Mouse (Mus musculus): ENCODE results near the gene Sema5b. TPM values are rescaled to one million over a fixed set of nuclear protein-coding genes. Genes with fewer than 3 reads are reported as not detected.

The Sema5b gene
- polyA plus RNA-seq, 1 experiment from 2014 or later, result 40.8 TPM

- no peaks in the 10 kb centered on the region for H3K36me3 ChIP-seq (ENCODE audit: poor library complexity, severe bottlenecking)
- peaks cover 99% of the 10 kb centered on the region for H3K4me1 ChIP-seq
- H3K9me3 ChIP-seq (replicated peaks), result no peaks in the 10 kb centered on the region
- ATAC-seq, result no peak
- WGBS, result 40% methylated on average over 8 of the region's 8 CpGs
- peak overlapping the region; percentile 69 for H3K27ac ChIP-seq
- no peak overlapping the region for H3K9ac ChIP-seq
- no peak overlapping the region for H3K4me2 ChIP-seq
- H3K27me3 ChIP-seq, result no peaks in the 10 kb centered on the region
- H3K4me3 ChIP-seq, result no peak overlapping the region
Measured at GRCm38 (mm10) chr16:35585126-35585694, 44.3 kb downstream of the Sema5b start.

- Histone ChIP-seq H3K27ac (peak overlapping the region; percentile 92), H3K27me3 (no peaks in the 10 kb centered on the region), H3K4me3 (peak overlapping the region; percentile 13; the same call in 1 of the 2 replicates), H3K36me3 (ENCODE audit: poor library complexity, severe bottlenecking) (no peaks in the 10 kb centered on the region), H3K9me3 (replicated peaks) (no peaks in the 10 kb centered on the region), H3K9ac (peak overlapping the region; percentile 50; the same call in 1 of the 2 replicates), H3K4me1 (peaks cover 96% of the 10 kb centered on the region), H3K4me2 (peak overlapping the region; percentile 55)
- ATAC-seq, result no peak
- WGBS, result 33% methylated on average over 8 of the region's 8 CpGs
Measured at GRCm38 (mm10) chr16:35587046-35587779, 46.3 kb downstream of the Sema5b start.

GRCm38 (mm10) chr16:35587866-35588465 is 47.0 kb downstream of the Sema5b start:
- Histone ChIP-seq H3K27me3 (no peaks in the 10 kb centered on the region), H3K27ac (peak overlapping the region; percentile 92), H3K36me3 (ENCODE audit: poor library complexity, severe bottlenecking) (no peaks in the 10 kb centered on the region), H3K4me1 (peaks cover 96% of the 10 kb centered on the region), H3K4me3 (peak overlapping the region; percentile 13), H3K4me2 (peak overlapping the region; percentile 55), H3K9me3 (replicated peaks) (no peaks in the 10 kb centered on the region), H3K9ac (peak overlapping the region; percentile 50; the same call in 1 of the 2 replicates)
- under 1% methylated on average over 20 of the region's 20 CpGs for WGBS
- ATAC-seq, result peak; percentile 79

- H3K9ac ChIP-seq, result peak overlapping the region; percentile 55
- no peak for ATAC-seq
- WGBS, result 3% methylated on average over 18 of the region's 18 CpGs
Measured at GRCm38 (mm10) chr16:35588731-35589151, 47.8 kb downstream of the Sema5b start.

GRCm38 (mm10) chr16:35591756-35592155 is 50.8 kb downstream of the Sema5b start:
- peak overlapping the region; percentile 35 for H3K4me2 ChIP-seq
- peaks cover 7% of the 10 kb centered on the region; the same call in 1 of the 2 replicates for H3K36me3 ChIP-seq (ENCODE audit: poor library complexity, severe bottlenecking)
- H3K27me3 ChIP-seq, result no peaks in the 10 kb centered on the region
- H3K4me1 ChIP-seq, result peaks cover 81% of the 10 kb centered on the region
- peak overlapping the region; percentile 14 for H3K9ac ChIP-seq
- ATAC-seq, result peak; percentile 26
- H3K27ac ChIP-seq, result peak overlapping the region; percentile 94
- H3K9me3 ChIP-seq (replicated peaks), result no peaks in the 10 kb centered on the region
- 6% methylated on average over 11 of the region's 11 CpGs for WGBS
- no peak overlapping the region for H3K4me3 ChIP-seq

More at GRCm38 (mm10) chr16:35588731-35589151, 47.8 kb downstream of the Sema5b start:
- Histone ChIP-seq H3K4me3 (no peak overlapping the region; the same call in 1 of the 2 replicates), H3K27me3 (no peaks in the 10 kb centered on the region), H3K9me3 (replicated peaks) (no peaks in the 10 kb centered on the region), H3K36me3 (ENCODE audit: poor library complexity, severe bottlenecking) (peaks cover 5% of the 10 kb centered on the region; the same call in 1 of the 2 replicates), H3K4me2 (peak overlapping the region; percentile 55), H3K27ac (peak overlapping the region; percentile 92), H3K4me1 (peaks cover 90% of the 10 kb centered on the region)

- Histone ChIP-seq H3K9me3 (replicated peaks) (no peaks in the 10 kb centered on the region), H3K4me3 (no peak overlapping the region), H3K9ac (0 out of 2 replicates have a peak overlapping the region, but pooled peaks have one; percentile 21), H3K27me3 (no peaks in the 10 kb centered on the region), H3K27ac (peak overlapping the region; percentile 94), H3K4me2 (peak overlapping the region; percentile 33; the same call in 1 of the 2 replicates), H3K4me1 (peaks cover 81% of the 10 kb centered on the region), H3K36me3 (ENCODE audit: poor library complexity, severe bottlenecking) (peaks cover 7% of the 10 kb centered on the region; the same call in 1 of the 2 replicates)
- WGBS, result 5% methylated on average over 5 of the region's 5 CpGs
- ATAC-seq, result peak; percentile 25
Measured at GRCm38 (mm10) chr16:35592274-35593065, 51.5 kb downstream of the Sema5b start.

GRCm38 (mm10) chr16:35593474-35593873 is 52.5 kb downstream of the Sema5b start:
- Histone ChIP-seq H3K27ac (no peak overlapping the region; the same call in 1 of the 2 replicates), H3K36me3 (ENCODE audit: poor library complexity, severe bottlenecking) (peaks cover 7% of the 10 kb centered on the region; the same call in 1 of the 2 replicates), H3K4me3 (no peak overlapping the region), H3K27me3 (no peaks in the 10 kb centered on the region), H3K4me2 (no peak overlapping the region), H3K9ac (no peak overlapping the region), H3K4me1 (peaks cover 80% of the 10 kb centered on the region), H3K9me3 (replicated peaks) (no peaks in the 10 kb centered on the region)
- ATAC-seq, result no peak
- WGBS, result 96% methylated on average over 5 of the region's 5 CpGs

GRCm38 (mm10) chr16:35596241-35596640 is 55.3 kb downstream of the Sema5b start:
- Histone ChIP-seq H3K9ac (no peak overlapping the region; the same call in 1 of the 2 replicates), H3K4me1 (peaks cover 81% of the 10 kb centered on the region), H3K27ac (peak overlapping the region; percentile 96), H3K9me3 (replicated peaks) (no peaks in the 10 kb centered on the region), H3K4me2 (peak overlapping the region; percentile 43), H3K27me3 (no peaks in the 10 kb centered on the region), H3K4me3 (no peak overlapping the region), H3K36me3 (ENCODE audit: poor library complexity, severe bottlenecking) (peaks cover 15% of the 10 kb centered on the region; the same call in 1 of the 2 replicates)
- ATAC-seq, result no peak
- WGBS, result 50% methylated on average over 6 of the region's 6 CpGs

GRCm38 (mm10) chr16:35596661-35597350 is 55.9 kb downstream of the Sema5b start:
- Histone ChIP-seq H3K9me3 (replicated peaks) (no peaks in the 10 kb centered on the region), H3K4me3 (no peak overlapping the region), H3K27ac (peak overlapping the region; percentile 96), H3K27me3 (no peaks in the 10 kb centered on the region), H3K4me1 (peaks cover 83% of the 10 kb centered on the region), H3K4me2 (peak overlapping the region; percentile 43), H3K9ac (no peak overlapping the region), H3K36me3 (ENCODE audit: poor library complexity, severe bottlenecking) (peaks cover 15% of the 10 kb centered on the region; the same call in 1 of the 2 replicates)
- WGBS, result 7% methylated on average over 8 of the region's 8 CpGs
- peak; percentile 69 for ATAC-seq

GRCm38 (mm10) chr16:35597991-35598390 is 57.0 kb downstream of the Sema5b start:
- H3K9me3 ChIP-seq (replicated peaks), result no peaks in the 10 kb centered on the region
- peak; percentile 35; the same call in 1 of the 2 replicates for ATAC-seq
- H3K27me3 ChIP-seq, result no peaks in the 10 kb centered on the region
- peaks cover 21% of the 10 kb centered on the region; the same call in 1 of the 2 replicates for H3K36me3 ChIP-seq (ENCODE audit: poor library complexity, severe bottlenecking)
- H3K4me2 ChIP-seq, result peak overlapping the region; percentile 32
- no peak overlapping the region for H3K9ac ChIP-seq
- peak overlapping the region; percentile 79 for H3K27ac ChIP-seq
- H3K4me3 ChIP-seq, result no peak overlapping the region
- peaks cover 83% of the 10 kb centered on the region for H3K4me1 ChIP-seq
- 8% methylated on average over 6 of the region's 6 CpGs for WGBS

GRCm38 (mm10) chr16:35598802-35599201 is 57.9 kb downstream of the Sema5b start:
- Histone ChIP-seq H3K36me3 (ENCODE audit: poor library complexity, severe bottlenecking) (peaks cover 15% of the 10 kb centered on the region; the same call in 1 of the 2 replicates), H3K4me1 (peaks cover 89% of the 10 kb centered on the region), H3K4me2 (no peak overlapping the region), H3K27ac (peak overlapping the region; percentile 79), H3K27me3 (no peaks in the 10 kb centered on the region), H3K9me3 (replicated peaks) (no peaks in the 10 kb centered on the region), H3K9ac (no peak overlapping the region), H3K4me3 (no peak overlapping the region)
- WGBS, result 59% methylated on average over 5 of the region's 5 CpGs
- ATAC-seq, result peak; percentile 16; the same call in 1 of the 2 replicates

Data from forebrain, embryonic 13.5 days (tissue).